Mouse (Mus musculus) stomach, postnatal 0 days (tissue): ENCODE data around the gene Mak.

Experiments used
- CTCF ChIP-seq: IDR thresholded peaks from 2 replicates; pipeline ENCODE4 v1.5.1; 2016; ENCODE audit warnings: antibody characterized with exemption, low read depth, mild to moderate bottlenecking, moderate library complexity
- EP300 ChIP-seq: optimal IDR thresholded peaks from 2 replicates; pipeline ENCODE3; 2016; ENCODE audit warnings: antibody characterized with exemption

GRCm38 (mm10) chr13:41030098-41030497 lies 49.4 kb downstream of the Mak start:
- TF ChIP-seq CTCF = no peak
- TF ChIP-seq EP300 = no peak
